Comparison of ENCODE assay signal across 13 mouse cellular contexts in the genomic region with DNA sequence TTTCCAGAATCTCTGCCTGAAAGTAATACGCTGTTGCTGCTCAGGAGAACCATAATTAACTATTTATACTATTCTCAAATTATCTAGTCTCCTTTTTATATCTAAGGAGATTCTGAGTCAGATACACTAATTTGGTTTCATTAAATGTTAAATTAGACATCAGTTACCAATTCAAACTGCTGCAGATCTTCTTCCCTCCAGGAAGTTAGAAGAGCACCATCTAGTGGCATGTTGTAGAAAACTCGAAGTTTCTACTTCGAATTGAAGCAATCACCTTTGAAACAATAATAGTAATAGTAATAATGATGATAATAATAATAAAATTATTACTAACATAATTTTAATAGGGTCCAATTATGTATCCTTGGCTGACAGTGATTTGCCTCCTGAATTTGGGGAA. TPM values are rescaled to one million over a fixed set of nuclear protein-coding genes. Genes with fewer than 3 reads are reported as not detected.
DNase-seq lines count a peak whose midpoint lies in the region; ATAC-seq and TF ChIP-seq lines count a peak whose summit lies in the region.
"Had no signal": no experiment of that assay in that cellular context is flagged by ENCODE, and none has a peak within 500 bp of the region (broad histone marks: within the 10 kb centered on the region; RNA-seq: fewer than 3 reads in every experiment).

No protein-coding gene starts in this region.

- H3K4me2 ChIP-seq in kidney, postnatal 0 days (ENCODE audit: low read length): no peak overlapping the region
- H3K4me2 ChIP-seq: hindbrain, embryonic 15.5 days; liver, embryonic 13.5 days had no signal

- no peaks in the 10 kb centered on the region for H3K4me1 ChIP-seq in kidney, postnatal 0 days (replicated peaks; ENCODE audit: insufficient read depth, low read length)

- peak; percentile 73 for TF ChIP-seq CTCF in kidney, postnatal 0 days (IDR thresholded peaks at IDR 0.05; ENCODE audit: low read depth)

- no peak overlapping the region for H3K9ac ChIP-seq in kidney, postnatal 0 days (ENCODE audit: low read depth, low read length)
- H3K9ac ChIP-seq: hindbrain, embryonic 15.5 days; liver, embryonic 13.5 days had no signal

- no peak for ATAC-seq in kidney, postnatal 0 days (replicated peaks; ENCODE audit: low FRiP score, low read depth)

- no peaks in the 10 kb centered on the region for H3K36me3 ChIP-seq in kidney, postnatal 0 days (ENCODE audit: insufficient read depth, low read length)
- H3K36me3 ChIP-seq: hindbrain, embryonic 15.5 days; liver, embryonic 13.5 days had no signal

- no peak overlapping the region for H3K4me3 ChIP-seq in kidney, postnatal 0 days (replicated peaks; ENCODE audit: low read depth, low read length)
- H3K4me3 ChIP-seq: hindbrain, embryonic 15.5 days; liver, embryonic 13.5 days had no signal

- no peak overlapping the region for H3K27ac ChIP-seq in kidney, postnatal 0 days
- H3K27ac ChIP-seq: hindbrain, embryonic 15.5 days; liver, embryonic 13.5 days had no signal

- WGBS in kidney, postnatal 0 days: 21% methylated on average over 3 of the region's 3 CpGs

- no peaks in the 10 kb centered on the region for H3K9me3 ChIP-seq in kidney, postnatal 0 days (replicated peaks; ENCODE audit: low read length)
- H3K9me3 ChIP-seq: hindbrain, embryonic 15.5 days; liver, embryonic 13.5 days had no signal

- peak; percentile 31 for DNase-seq in cerebellum, adult 9-10 months
- no peak for DNase-seq in cerebellum, adult 9-11 months
- peak; percentile 81 for DNase-seq in kidney, postnatal 0 days (ENCODE audit: low spot score)
- DNase-seq in kidney, postnatal 4 days: no peak
- DNase-seq in 3T3-L1 (ENCODE audit: low read depth, low spot score) (peak; percentile 62), ZHBTc4 (ENCODE audit: low read depth, low spot score) (peak; percentile 29)
- DNase-seq in spleen, postnatal 4 days (ENCODE audit: low spot score in 2 of 2): no peak
- DNase-seq in urinary bladder, adult 18-20 months (ENCODE audit: low spot score in 2 of 2): no peak
- DNase-seq: adrenal gland, adult 2 months; B cell, adult 2 months; cerebellum, adult 18-20 months; liver, embryonic 13.5 days had no signal

- H3K27me3 ChIP-seq in kidney, postnatal 0 days (ENCODE audit: insufficient read depth, low read length): no peaks in the 10 kb centered on the region
- H3K27me3 ChIP-seq: liver, embryonic 13.5 days had no signal

RNA-seq across cellular contexts. Expression of gene Vps13a, which starts 4.1 kb away (rescaled TPM):
- 9.6 TPM in 2 replicates for polyA plus RNA-seq in kidney, postnatal 0 days (2015; fragmentation: Nextera tagmentation; extraction: Ambion mirVana)

Comparison
In these comparisons a context has a peak if more than half of its experiments do, and no peak if none do; other contexts are left out.
1. DNase-seq: peak in cerebellum, adult 9-10 months (single experiment), kidney, postnatal 0 days (single experiment), 3T3-L1 (single experiment) and ZHBTc4 (single experiment); none in cerebellum, adult 9-11 months (single experiment), kidney, postnatal 4 days (0 of 2), spleen, postnatal 4 days (0 of 2) and urinary bladder, adult 18-20 months (0 of 2).